Mouse (Mus musculus) T-helper 2 cell (primary cell): ENCODE measurements around the gene Setd4.

Source experiments
- in situ Hi-C: fragments of 300-600 bp; cut with MboI, MseI; formaldehyde crosslinking; loops from one replicate; pipeline ENCODE4 v1.15.1; 2025; ENCODE audit warnings: high pct_unique_total_duplicates

Gene Setd4

GRCm38 (mm10) chr16:93546354-93546965, 57.4 kb downstream of the Setd4 start:
- in situ Hi-C loops: no loop called here

GRCm38 (mm10) chr16:93544931-93545330, 58.9 kb downstream of the Setd4 start:
- in situ Hi-C loops: no loop called here

DNA sequence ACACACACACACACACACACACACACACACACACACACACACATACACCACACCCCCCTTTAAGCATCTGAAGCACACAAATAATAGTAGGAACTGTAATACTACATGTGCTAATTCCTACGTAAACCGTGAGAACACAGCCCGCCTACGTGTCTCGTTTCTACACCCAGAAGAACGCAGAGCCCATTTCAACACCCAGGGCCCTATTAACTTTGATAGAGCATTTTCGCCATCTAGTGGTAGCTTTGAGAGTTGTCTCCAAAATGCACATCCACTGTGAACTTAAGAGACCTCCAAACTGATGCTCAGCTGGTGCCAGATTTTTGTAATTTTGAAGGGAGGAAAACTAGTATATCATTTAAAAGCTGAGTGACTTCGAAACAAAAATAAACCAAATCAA, 60.2 kb downstream of the Setd4 start:
- in situ Hi-C loops: no loop called here

- in situ Hi-C loops: no loop called here
Observed at GRCm38 (mm10) chr16:93539891-93540290, 64.0 kb downstream of the Setd4 start.

- in situ Hi-C loops: no loop called here
Observed at GRCm38 (mm10) chr16:93535151-93535853, 68.6 kb downstream of the Setd4 start.
